Mouse (Mus musculus) right cerebral cortex, postnatal 4 days (tissue): ENCODE measurements around the gene Nedd8.

Source experiments
- DNase-seq: peaks from one replicate; pipeline ENCODE4 v3.0.0-alpha.2; 2022

Nedd8 gene

DNA sequence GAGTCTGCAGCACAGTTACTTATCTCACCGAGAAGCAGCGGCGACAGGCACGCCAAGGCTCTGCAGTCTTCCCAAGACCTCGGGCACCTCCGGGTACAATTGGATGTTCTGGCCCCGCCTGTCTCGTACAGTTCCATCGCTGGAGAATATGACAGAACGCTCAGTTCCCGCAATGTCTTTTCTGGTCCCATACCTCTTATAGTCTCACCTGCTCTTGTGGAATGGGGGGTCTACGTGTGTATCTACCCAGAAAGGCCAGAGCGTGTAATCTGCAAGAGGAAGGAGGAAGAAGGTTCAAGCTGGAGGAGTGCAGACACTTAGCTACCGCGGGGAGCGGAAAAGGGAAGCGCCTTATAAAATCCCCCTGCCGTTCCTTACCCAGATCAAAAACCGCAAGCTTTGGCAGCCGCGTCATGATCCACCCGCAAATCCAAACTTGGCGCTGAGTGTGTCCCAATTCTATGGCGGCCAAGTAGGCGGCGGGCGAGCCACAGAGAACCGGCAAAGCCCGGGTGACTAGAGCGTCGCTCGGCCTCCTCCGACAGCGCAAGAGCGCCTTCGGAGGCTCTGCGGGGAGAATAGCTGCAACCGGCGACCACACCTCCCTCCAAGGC is 11.9 kb downstream of the Nedd8 start, which contains the start of gene Mdp1:
Gene Mdp1 (minus strand): TSS at position 549 of the 614 bp plus-strand sequence.
- peak; percentile 79 for DNase-seq

DNA sequence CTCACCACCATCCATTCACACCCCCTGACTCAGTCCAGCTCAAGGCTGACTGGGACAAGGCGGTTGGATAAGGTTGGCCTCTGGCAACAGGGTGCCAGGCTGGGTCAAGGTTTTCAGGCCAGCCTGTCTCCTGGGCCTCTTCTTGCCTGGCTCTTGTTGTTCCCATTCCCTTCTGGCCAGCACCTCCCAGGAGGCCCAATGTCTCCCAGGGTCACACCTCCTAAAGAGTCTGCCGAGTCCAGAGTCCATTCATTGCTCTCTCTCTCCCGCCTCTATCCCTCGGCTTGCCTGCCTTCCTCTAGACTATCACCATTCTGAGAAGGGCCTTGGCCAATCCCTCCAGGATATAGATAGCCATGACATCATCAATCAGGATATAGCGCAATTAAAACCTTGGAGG is 13.9 kb downstream of the Nedd8 start:
- no peak for DNase-seq

DNA sequence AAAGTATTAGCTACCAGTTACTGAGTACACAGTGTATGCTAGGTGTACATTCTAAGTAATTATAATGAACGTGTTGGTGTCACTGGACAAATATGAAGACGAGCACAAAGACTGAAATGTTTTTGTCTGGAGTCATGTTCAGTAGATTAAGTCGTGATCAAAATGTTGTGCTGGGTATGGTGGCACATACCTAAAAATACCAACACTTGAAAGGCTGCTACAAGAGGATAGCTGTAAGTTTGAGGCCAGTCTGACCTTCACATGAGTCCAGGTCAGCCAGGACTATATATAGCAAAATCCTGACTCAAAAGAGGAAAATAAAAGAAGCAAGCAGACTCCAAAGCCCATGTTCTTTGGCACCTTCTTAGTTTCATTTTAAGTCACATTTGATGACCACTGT is 15.0 kb downstream of the Nedd8 start:
- no peak for DNase-seq

DNA sequence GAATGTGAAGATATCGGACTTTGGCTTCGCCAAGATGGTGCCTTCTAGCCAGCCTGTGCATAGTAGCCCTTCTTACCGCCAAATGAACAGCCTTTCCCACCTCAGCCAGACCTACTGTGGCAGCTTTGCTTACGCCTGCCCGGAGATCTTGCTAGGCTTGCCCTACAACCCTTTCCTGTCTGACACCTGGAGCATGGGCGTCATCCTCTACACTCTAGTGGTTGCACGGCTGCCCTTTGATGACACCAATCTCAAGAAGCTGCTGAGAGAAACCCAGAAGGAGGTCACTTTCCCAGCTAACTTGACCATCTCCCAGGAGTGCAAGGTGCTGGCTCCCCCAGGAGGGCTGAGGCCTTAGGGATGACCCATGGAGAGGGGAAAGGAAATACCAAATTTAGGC is 20.4 kb downstream of the Nedd8 start:
- no peak for DNase-seq

DNA sequence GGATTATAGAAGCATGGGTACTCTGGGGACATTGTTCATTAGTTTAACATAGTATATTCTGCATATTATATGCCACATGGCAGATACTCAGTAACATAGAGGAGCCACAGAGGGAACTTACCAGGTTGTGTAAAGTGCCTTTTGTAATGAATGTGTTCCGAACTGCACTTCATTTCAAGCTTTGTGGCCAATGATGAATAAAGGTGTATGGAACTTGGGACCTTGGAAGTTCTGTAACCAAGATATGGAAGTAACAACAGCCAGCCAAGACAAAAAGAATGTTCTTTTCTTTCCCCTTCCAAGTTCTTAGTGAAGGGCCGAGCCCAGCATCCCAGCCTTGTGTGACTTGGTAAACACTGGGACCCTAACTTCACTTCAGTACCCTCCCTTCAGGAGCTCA is 22.0 kb downstream of the Nedd8 start, which contains the start of gene Tssk4:
Gene Tssk4 (plus strand): TSS at position 301 of the 400 bp plus-strand sequence.
- no peak for DNase-seq

DNA sequence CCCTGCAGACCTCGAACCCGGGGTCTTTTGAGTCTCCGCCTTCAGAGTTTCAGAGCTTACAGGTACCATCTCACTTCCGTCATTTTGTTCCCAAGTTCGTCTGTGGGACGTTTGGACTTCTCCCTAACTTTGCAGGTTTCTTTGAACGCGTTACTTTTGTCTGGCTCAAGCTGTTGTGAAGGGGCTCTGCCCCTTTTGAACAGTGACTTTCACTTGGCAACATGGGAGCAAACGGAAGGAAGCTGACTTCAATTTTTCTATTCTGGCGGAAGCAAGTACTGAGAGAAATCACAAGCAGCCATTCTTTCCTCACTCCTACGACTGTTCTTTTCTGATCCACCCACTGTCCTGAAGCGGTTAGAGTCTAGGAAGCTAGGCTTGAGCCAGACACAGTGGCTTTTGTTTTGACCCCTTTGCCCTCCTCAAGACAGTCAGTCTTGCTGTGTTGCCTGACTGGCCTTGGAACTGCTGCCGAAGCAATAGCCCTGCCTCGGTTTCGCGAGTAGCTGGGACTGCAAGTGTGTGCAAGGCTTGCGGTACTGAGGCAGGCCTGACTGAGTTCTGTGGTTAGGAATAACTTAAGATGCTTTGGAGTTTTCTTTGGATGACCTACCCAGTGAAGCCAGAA is 27.5 kb downstream of the Nedd8 start:
- DNase-seq, result peak; percentile 1

DNA sequence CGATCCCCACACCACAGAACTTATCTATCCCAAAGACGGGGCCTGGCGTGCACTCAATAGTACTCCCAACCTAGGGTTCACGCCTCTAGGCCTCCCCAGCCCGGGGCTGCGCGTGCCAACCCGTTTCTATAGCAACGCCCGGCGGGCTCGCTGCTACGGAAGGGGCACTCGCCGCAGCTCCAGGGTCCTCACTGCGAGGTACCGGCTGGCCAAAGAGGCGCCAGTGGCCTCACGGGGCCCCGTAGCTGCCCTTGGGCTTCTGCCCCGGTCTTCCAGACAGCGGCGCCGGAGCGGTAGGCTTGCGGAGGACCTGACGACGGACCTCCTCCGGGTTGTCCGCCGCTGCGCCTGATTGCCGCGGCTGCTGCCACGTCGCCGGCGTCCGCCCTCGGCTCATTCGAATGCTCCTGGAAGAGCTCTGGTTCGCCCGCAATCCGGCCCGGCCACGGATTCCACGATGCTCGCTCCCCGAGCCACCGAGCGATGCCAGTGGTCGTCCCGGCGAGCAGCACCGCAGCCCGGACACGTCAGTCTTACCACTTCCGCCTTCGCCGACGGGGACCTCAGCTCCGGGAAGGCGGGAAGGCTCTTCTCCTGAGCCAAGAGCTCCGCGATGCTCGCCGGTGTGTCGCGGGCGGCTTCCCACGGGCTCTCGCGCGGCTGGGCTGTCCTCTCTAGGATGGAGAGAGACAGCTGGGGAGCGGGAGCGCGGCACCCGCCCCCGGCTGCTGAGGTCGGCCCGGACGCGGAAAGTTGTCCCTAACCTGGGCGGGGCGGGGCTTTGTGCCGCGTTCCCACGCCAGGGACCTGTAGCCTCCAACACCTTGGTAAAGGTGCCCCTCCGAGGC is 28.6 kb downstream of the Nedd8 start, which contains the start of gene Tm9sf1:
Gene Tm9sf1 (minus strand): TSS at position 747 of the 848 bp plus-strand sequence.
- DNase-seq, result peak; percentile 74

DNA sequence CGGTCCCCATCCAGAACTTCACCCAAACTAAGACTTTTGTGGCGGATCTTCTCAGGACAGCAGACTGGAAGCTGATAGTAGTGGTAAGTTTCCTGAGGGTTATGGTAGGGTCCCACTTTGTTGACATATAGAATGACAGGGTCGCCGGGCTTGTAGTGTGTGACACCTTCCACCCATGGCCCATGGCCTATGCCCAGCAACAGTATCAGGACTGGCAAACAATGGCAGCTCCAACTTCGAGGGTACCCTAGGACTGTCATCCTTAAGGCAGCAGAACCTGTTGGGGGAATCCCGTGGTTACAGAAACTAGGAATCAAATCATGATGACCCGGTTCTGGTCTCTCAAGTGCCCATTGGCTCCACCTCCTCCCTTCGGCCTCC is 29.3 kb downstream of the Nedd8 start:
- no peak for DNase-seq

DNA sequence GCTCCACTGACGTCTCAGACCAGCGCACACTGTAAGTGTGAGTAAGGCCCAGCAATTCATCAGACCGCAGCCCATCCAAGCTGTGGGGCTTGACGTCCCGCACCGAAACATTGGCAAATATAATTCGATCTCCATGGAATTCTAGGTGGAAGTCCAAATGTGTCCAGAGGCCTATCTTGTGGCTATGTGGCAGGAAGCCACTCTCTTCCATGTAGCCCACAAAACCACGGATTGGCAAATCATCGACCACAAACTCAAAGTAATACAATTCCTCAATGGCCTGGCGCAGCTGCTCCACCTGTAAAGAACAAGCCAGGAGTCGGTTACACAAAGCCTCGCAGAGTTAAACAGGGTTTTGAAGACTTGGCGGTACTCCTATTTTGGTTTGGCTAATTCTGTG is 30.6 kb downstream of the Nedd8 start:
- DNase-seq, result no peak

DNA sequence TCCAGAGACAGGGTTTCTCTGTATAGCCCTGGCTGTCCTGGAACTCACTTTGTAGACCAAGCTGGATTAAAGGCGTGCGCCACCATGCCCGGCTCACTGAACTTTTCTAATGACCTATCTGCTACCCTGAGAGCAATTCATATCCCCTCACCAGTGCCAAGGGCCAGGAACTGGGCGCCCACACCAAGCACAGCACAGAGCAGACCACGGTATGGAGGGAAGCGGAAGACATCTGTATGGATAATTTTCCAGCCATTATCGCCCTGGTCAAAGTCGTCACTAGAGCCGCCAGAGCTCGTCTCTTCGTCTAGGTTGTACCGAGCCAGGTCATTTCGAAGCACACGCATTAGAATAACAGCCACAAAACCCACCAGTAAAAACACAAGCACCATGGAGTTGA is 31.1 kb downstream of the Nedd8 start:
- no peak for DNase-seq

DNA sequence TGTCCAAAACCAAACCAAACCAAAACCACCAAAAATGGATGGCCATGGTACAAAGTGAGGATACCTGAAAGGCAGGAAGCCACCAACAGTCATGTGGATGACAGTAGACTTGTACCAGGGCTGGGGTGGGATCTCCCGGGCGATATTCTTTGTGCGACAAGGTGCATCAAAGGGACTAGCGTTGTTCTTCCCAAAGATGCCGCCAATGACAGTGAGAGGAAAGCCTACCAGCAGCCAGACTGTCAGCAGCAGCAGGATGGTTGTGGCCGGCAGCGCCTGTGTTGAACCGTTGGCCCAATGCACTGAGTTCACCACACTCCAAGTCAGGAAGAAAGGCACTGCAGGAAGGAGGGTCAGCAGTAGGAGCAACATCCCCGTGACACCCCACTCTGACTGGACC is 34.1 kb downstream of the Nedd8 start, which contains the start of gene Gm49378:
Gene Gm49378 (minus strand): TSS at position 101 of the 400 bp plus-strand sequence.
- DNase-seq, result no peak

DNA sequence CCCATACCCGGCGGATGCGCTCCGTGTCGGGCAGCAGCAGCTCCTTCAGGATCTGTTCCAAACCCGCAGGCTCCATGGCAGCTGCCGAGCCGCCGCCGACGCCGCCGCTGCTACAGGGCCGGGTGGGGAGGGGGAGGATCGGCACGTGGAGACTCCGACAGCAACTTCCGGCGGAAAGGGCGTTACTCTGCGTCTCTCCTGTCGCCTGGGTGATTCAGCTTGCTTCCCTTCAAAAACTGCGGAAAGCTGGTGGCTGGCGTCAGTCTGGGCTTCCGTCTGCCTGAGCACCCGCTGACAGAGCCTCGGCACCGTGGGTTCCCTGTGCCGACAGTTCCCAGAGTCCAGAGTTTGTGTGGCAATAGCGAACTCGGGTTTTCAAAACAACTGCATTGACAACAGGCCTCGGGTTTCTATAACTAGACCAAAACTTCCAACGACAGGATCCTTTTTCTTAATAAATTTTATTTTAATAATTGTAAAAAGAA is 36.4 kb downstream of the Nedd8 start, which contains the start of gene Ipo4:
Gene Ipo4 (minus strand): TSS at position 435 of the 485 bp plus-strand sequence.
- DNase-seq, result peak; percentile 85

DNA sequence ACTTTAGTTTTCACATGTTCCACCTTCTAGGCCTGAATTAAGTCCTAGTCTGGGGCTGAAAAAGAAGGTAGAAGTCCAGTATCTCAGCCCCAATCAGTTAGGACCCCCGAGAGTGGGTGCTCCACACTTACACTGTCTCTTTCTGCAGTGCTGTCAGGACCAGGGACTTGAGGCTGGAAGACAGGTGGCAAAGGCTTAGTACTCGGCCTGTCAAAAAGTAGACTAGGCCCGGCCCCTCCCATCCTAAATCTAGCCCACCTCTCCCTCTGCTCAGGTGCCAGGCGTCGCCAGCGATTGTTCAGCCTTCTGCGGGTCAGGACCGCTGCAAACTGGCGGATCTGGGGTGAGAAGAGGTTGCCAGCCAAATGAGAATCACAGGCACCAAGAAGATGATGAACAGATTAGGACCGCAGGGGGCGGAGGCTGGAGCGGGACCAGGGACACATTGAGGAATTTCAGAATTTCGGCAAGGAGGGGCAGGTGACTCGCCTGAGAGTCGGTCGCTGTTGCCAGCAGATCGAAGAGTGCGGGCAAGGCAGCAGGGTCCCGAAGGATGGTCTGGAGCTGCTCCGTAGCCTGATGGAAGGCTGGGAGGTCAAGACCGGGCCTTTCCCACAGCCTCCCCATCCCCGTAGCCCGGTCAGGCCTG is 36.9 kb downstream of the Nedd8 start:
- DNase-seq, result peak; percentile 32

DNA sequence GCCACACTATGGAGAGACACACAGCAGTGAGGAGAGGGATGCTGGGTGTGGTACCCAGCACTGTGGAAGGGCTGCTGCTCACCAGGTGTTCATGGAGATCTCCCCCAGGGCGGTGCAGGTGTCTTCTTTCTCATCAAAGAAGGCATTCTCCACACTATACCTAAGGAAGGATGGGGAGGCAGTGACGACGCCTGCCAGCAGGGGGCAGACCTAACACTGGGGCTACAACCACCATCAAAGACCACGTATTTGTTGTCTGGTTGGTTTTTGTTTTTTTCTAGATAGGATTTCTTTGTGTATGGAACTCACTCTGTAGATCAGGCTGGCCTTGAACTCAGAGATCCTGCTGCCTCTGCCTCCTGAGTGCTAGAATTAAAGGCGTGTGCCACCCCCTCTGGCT is 42.6 kb downstream of the Nedd8 start:
- peak; percentile 31 for DNase-seq

DNA sequence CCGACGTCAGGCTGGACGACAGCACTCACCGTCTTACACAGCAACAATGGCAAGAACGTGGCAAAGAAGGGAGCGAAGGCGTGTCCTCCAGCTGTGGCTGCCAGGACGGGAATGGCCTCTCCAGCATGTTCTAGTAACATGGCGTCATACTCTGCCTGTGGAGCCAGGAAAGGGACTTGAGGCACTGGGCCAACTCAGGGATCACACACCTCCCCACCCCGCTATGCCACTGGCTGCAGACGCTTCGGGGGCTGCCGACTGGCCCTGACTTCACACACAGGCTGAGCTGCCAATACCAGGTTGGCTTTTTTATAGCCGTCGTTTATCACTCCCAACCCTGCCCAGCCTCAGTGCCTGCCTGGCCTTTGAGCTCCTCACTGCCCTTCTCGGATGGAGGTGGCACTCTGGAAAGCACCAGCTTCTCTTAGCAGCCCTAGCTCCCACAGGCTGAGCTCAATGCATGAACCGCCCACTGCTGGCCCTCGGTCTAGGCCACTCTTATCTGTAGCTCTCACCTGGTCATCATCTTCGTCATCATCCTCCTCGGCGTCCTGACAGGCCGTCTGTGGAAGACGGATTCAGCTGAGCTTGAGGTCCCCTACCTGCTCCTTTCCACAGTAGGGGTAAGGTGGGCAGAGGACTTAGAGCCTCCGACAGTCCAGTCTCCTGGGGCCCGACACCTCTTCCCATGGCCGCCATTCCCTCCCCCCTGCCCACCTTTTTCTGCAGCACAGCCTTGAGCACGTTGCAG is 43.7 kb downstream of the Nedd8 start:
- no peak for DNase-seq

DNA sequence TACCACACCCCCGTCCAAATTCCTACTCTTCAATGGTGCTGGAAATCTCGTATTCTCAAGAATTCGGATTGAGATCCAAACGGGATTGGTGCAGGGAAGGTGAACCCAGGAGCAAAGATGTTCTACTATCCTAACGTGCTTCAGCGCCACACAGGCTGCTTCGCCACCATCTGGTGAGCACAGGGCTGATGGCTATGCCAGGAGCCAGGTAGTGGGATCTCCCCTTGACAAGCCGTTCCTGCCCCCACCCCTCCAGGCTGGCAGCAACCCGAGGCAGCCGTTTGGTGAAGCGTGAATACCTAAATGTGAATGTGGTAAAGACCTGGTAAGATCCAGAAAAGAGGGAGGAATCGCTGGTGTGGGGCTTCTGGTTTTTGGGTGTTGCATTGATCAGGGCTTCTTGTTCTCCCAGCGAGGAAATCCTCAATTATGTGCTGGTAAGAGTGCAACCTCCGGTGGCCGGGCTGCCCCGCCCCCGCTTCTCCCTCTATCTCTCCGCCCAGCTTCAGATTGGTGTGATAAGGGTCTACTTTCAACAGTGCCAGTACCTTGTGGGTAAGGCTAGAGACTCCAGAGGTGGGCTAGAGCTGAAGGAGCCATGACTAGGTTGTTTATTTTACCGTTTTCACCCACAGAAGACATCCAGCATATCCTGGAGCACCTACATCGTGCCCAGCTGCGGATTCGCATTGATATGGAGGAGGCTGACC is 53.3 kb downstream of the Nedd8 start:
- DNase-seq, result no peak

DNA sequence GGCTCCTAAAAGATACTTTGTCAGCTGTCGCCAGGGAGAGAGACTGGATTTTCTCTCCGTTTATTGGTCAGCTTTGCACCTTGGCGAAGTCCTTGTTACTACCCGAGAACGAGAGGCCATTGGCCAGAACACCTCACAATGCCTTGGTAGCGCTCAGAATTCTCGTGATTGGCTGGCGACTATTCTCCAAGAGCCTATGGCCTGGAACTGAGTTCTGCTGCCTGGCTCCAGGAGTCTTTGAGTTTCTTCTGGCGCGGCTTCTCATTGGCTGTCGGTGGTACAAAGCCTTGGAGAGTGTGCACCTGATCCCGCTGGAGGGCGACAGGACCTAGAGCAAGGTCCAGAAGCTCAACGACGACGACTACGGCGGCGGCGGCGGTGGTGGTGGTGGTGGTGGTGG is 54.1 kb downstream of the Nedd8 start, which contains the start of gene Rec8:
Gene Rec8 (plus strand): TSS at position 216 of the 400 bp plus-strand sequence.
- DNase-seq, result no peak

DNA sequence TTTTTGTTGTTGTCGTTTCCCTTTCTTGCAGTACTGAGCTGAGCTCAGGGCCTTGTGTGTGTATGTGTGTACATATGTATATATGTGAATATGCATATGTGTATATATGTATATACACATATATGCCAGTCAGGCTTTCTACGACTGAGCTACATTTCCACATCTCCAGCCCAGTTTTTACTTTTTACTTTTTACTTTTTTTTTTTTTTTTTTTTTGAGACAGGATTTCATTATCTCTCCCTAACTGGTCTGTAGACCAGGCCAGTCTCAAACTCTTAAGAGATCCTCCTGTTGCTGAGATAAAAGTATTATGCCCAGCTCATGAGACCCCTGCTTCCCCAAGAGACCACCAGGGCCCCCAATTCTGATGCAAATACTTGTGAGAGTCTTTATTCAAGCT is 55.1 kb downstream of the Nedd8 start:
- DNase-seq, result no peak

DNA sequence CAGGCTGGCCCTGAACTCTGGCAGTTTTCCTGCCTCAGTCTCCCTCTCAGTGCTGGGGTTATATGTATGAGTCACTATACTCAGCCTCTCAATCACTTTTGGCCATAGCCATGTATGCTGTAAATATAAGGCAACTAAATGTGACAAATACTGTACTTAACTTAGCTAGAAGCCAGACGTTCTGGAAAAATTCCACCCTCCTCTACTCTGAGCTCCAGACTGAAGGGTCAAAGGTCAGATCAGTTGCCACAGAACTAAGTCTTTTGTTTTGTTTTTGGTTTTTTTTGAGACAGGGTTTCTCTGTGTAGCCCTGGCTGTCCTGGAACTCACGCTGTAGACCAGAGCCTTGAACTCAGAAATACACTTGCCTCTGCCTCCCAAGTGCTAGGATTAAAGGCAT is 56.0 kb downstream of the Nedd8 start:
- DNase-seq, result no peak

DNA sequence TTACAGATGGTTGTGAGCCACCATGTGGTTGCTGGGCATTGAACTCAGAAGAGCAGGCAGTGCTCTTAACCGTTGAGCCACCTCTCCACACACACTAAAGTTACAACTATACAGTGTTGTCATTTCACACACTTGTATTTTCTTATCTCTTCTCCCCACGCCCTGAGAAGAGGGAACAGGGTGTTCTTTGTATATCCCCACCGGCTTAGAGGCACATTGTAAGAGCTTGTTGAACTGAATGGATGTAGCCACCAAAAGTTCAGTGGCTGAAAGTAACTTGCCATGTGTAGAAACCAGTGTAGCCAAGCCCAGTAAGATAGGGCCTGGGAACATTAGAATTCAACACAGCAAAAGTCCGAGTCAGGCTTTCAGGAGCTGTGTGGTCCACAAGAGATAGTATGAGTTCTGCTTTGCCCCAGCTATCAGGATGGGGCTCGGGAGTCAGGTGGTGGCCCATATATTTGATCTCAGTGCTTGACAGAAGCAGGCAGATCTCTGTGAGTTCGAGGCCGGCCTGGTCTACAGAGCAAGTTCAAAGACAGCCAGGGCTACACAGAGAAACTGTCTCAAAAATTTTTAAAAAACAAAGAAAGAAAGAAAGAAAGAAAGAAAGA is 57.3 kb downstream of the Nedd8 start:
- no peak for DNase-seq

DNA sequence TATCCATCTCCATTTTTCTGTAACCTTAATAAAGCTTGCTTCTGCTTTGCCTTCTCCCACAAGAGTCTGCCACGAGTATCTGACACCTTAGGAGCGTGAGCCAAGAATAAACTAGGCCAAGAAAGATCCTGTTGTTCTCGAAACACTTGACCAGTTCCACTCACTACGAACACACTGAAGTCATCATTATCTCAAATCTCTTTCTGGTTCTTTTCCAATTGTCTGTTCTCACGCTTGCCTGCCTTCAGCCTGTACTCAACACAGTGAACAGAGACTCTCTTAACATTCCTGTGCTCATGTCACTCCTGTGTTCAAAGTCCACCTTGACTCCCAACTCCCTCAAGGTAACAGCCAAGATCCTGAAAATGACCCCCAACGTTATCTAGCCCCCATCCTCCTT is 58.6 kb downstream of the Nedd8 start:
- no peak for DNase-seq
